Mouse (Mus musculus): Measurements from ENCODE around the gene Cacna2d3. TPM values are rescaled to one million over a fixed set of nuclear protein-coding genes. Genes with fewer than 3 reads are reported as not detected.

Gene Cacna2d3
- total and polyA plus RNA-seq, 3 experiments = not detected

DNA sequence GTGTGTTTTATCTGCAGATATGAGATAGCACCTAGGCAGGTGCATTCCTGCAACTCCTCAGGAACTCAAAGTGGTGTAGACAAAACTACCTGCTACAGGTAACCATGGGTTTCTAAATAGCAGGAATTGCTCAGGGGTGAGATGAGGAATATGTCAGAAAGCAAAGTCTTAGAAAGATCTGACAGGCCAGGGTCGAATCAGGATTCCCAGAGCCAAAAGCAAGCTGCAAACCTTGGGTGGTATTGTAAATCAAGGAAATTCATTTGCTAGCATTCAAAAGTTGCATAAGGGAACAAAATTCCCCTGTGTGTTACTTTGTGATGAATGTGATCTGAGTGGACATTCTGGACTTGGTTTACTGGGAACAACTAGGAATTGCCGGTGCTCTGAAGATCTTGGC, 291.9 kb downstream of the Cacna2d3 start:
- Histone ChIP-seq H3K4me1 (ENCODE audit: control insufficient read depth in 1 of 2, insufficient read depth in 2 of 2, low read length in 2 of 2) (no peaks in the 10 kb centered on the region), H3K27ac (ENCODE audit: control insufficient read depth, low read depth, low read length) (no peak overlapping the region), H3K79me2 (ENCODE audit: control insufficient read depth, insufficient read depth, low read length, poor library complexity) (no peaks in the 10 kb centered on the region), H3K9me3 (replicated peaks; ENCODE audit: insufficient read depth, low read length) (no peaks in the 10 kb centered on the region), H3K36me3 (ENCODE audit: control insufficient read depth in 1 of 2, insufficient read depth in 2 of 2, low read length in 2 of 2) (no peaks in the 10 kb centered on the region), H3K27me3 (ENCODE audit: control insufficient read depth in 1 of 2, insufficient read depth in 2 of 2, low read length in 2 of 2) (no peaks in the 10 kb centered on the region), H3K9ac (ENCODE audit: control insufficient read depth, low read depth, low read length, poor library complexity, severe bottlenecking) (no peak overlapping the region), H3K4me3 (ENCODE audit: control insufficient read depth in 1 of 2, insufficient read depth in 1 of 2, low read depth in 2 of 2, low read length in 2 of 2) (no peak overlapping the region)
- TF ChIP-seq BHLHE40 (IDR thresholded peaks at IDR 0.05; ENCODE audit: borderline replicate concordance, low read depth, low read length) (no peak), NELFE (IDR thresholded peaks at IDR 0.05; ENCODE audit: low read depth, low read length) (no peak)
- no peak for DNase-seq (ENCODE audit: low read depth, low spot score)

DNA sequence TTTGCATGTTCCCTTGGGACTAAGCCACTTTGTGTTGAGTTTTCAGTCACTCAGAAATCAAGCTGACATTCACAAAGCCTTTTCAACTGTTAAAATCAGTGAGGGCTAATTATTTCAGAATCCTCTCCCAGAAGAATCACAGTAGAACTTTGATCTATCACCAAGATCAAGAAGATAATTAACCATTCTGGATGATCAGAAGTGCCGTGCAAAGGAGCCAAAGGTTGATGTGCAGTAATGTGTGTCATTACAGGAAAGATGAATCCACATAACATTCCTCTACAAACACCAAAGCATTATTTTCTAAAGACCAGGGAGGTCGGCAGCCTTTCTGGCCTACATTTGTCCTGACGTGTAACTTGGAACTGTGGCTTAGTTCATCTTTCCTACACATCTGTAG, 296.0 kb downstream of the Cacna2d3 start:
- Histone ChIP-seq H3K27me3 (ENCODE audit: control insufficient read depth in 1 of 2, insufficient read depth in 2 of 2, low read length in 2 of 2) (no peaks in the 10 kb centered on the region), H3K4me1 (ENCODE audit: control insufficient read depth in 1 of 2, insufficient read depth in 2 of 2, low read length in 2 of 2) (no peaks in the 10 kb centered on the region), H3K4me3 (ENCODE audit: control insufficient read depth in 1 of 2, insufficient read depth in 1 of 2, low read depth in 2 of 2, low read length in 2 of 2) (no peak overlapping the region), H3K36me3 (ENCODE audit: control insufficient read depth in 1 of 2, insufficient read depth in 2 of 2, low read length in 2 of 2) (no peaks in the 10 kb centered on the region), H3K9ac (ENCODE audit: control insufficient read depth, low read depth, low read length, poor library complexity, severe bottlenecking) (no peak overlapping the region), H3K79me2 (ENCODE audit: control insufficient read depth, insufficient read depth, low read length, poor library complexity) (no peaks in the 10 kb centered on the region), H3K27ac (ENCODE audit: control insufficient read depth, low read depth, low read length) (no peak overlapping the region), H3K9me3 (replicated peaks; ENCODE audit: insufficient read depth, low read length) (no peaks in the 10 kb centered on the region)
- no peak for DNase-seq (ENCODE audit: low read depth, low spot score)
- TF ChIP-seq NELFE (IDR thresholded peaks at IDR 0.05; ENCODE audit: low read depth, low read length) (no peak), MAX (IDR thresholded peaks at IDR 0.05; ENCODE audit: low read length) (no peak), RAD21 (IDR thresholded peaks at IDR 0.05; ENCODE audit: low read depth, low read length) (no peak), MEF2A (IDR thresholded peaks at IDR 0.05; ENCODE audit: extremely low read depth, insufficient replicate concordance, low read depth, low read length, poor library complexity, severe bottlenecking) (no peak), KAT2A (conservative IDR thresholded peaks at IDR 0.05; ENCODE audit: low read depth, low read length) (no peak), UBTF (IDR thresholded peaks at IDR 0.05; ENCODE audit: borderline replicate concordance, insufficient read depth, low read depth, low read length) (no peak), ETS1 (IDR thresholded peaks at IDR 0.05; ENCODE audit: low read depth, low read length) (no peak), ZKSCAN1 (IDR thresholded peaks at IDR 0.05; ENCODE audit: low read depth, low read length) (no peak), E2F4 (IDR thresholded peaks at IDR 0.05; ENCODE audit: borderline replicate concordance, low read depth, low read length) (no peak), SIN3A (IDR thresholded peaks at IDR 0.05; ENCODE audit: low read length) (no peak), CHD1 (IDR thresholded peaks at IDR 0.05; ENCODE audit: low read depth, low read length) (no peak), CTCF (IDR thresholded peaks at IDR 0.05 in 2 of 3, conservative IDR thresholded peaks at IDR 0.05 in 1 of 3; ENCODE audit: control insufficient read depth in 1 of 3, insufficient read depth in 1 of 3, low read depth in 2 of 3, low read length in 3 of 3, poor library complexity in 1 of 3, severe bottlenecking in 1 of 3) (no peak), MAFK (IDR thresholded peaks at IDR 0.05; ENCODE audit: borderline replicate concordance, low read depth, low read length) (no peak), POLR2AphosphoS2 (IDR thresholded peaks at IDR 0.05; ENCODE audit: low read length) (no peak), CHD2 (IDR thresholded peaks at IDR 0.05; ENCODE audit: low read length) (no peak), USF1 (IDR thresholded peaks at IDR 0.05; ENCODE audit: low read depth, low read length) (no peak)

Measured in MEL (cell line).